Mouse (Mus musculus): ENCODE data around the gene 1700025B11Rik. TPM values are rescaled to one million over a fixed set of nuclear protein-coding genes. Genes with fewer than 3 reads are reported as not detected.
"Not testable (repeated sequence)": the region's sequence is repeated elsewhere in the genome, so short reads cannot be mapped to it uniquely, and the experiment has no call there.

The 1700025B11Rik gene
- polyA plus RNA-seq, 1 experiment from 2014 or later, result not detected

DNA sequence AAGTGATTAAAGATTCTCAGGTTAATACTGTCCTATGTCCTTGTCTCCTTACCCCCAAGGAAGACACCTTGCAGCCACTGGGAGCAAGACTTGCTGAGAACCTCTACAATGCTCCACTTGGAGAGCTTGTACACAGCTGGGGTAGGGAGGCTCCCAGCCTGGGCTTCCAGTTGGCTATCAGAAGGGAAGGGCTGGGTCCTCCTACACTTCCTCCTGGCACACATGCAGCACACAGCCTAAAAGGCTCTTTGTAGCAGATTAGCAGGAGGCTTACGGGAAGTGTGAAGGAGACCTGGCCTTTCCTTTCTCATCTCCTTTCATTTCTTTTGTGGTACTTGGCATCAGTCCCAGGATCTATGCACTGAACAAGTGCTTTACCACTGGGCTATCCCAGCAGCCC lies 20.0 kb upstream of the 1700025B11Rik start:
- DNase-seq (ENCODE audit: low spot score) (no peak), ATAC-seq (ENCODE audit: insufficient read depth, low FRiP score, low TSS enrichment) (no peak)
- Histone ChIP-seq H3K9ac (ENCODE audit: low read length) (no peak overlapping the region), H3K36me3 (ENCODE audit: control insufficient read depth, insufficient read depth, low read length) (no peaks in the 10 kb centered on the region), H3K27ac (ENCODE audit: low read depth, low read length) (no peak overlapping the region), H3K27me3 (ENCODE audit: control insufficient read depth, insufficient read depth, low read length) (no peaks in the 10 kb centered on the region), H3K9me3 (ENCODE audit: control insufficient read depth, low read length) (no peaks in the 10 kb centered on the region), H3K4me2 (ENCODE audit: low read depth) (no peak overlapping the region), H3K4me1 (ENCODE audit: control insufficient read depth, insufficient read depth, low read length) (no peaks in the 10 kb centered on the region), H3K4me3 (ENCODE audit: low read depth, low read length) (no peak overlapping the region)
- WGBS, result 73% methylated on average over 1 of the region's 1 CpGs

DNA sequence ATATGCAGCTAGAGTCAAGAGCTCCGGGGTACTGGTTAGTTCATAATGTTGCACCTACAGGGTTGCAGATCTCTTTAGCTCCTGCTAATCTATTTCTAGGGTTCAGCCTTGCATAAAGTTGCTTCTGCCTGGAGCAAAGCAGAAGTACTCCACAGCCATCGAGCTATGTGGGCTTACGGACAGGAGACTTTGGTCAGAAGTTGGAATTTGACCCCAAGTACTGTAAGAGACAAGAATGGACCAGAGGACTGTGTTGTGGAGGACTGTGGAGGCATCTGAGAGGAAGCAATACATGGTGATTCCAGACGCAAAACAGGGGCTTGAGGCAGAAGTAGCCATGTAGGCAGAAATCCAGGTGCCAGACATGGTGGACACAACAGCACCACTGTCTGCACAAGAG lies 17.6 kb upstream of the 1700025B11Rik start:
- H3K4me1 ChIP-seq (ENCODE audit: control insufficient read depth, insufficient read depth, low read length), result no peaks in the 10 kb centered on the region
- ATAC-seq (ENCODE audit: insufficient read depth, low FRiP score, low TSS enrichment) (no peak), DNase-seq (ENCODE audit: low spot score) (no peak)
- H3K9ac ChIP-seq (ENCODE audit: low read length), result no peak overlapping the region
- no peak overlapping the region for H3K4me3 ChIP-seq (ENCODE audit: low read depth, low read length)
- WGBS, result 89% methylated on average over 4 of the region's 4 CpGs
- no peaks in the 10 kb centered on the region for H3K36me3 ChIP-seq (ENCODE audit: control insufficient read depth, insufficient read depth, low read length)
- no peak overlapping the region for H3K4me2 ChIP-seq (ENCODE audit: low read depth)
- no peaks in the 10 kb centered on the region for H3K27me3 ChIP-seq (ENCODE audit: control insufficient read depth, insufficient read depth, low read length)
- no peak overlapping the region for H3K27ac ChIP-seq (ENCODE audit: low read depth, low read length)
- no peaks in the 10 kb centered on the region for H3K9me3 ChIP-seq (ENCODE audit: control insufficient read depth, low read length)

DNA sequence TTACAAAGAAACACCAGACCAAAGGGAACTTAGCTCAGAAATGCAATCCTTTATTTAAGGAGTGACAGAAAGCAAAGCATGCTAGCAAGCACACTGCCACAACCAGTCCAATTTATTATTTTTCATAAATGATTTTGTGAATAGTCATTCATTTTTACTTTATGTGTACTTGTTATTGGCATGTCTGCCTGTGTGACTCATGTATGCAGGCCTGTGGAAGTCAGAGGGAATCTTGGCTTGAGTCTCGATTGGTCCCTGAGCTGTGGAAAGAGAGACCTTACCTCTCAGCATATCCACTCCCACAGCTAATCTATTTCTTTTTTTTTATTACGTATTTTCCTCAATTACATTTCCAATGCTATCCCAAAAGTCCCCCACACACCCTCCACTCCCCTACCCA lies 17.1 kb upstream of the 1700025B11Rik start:
- Histone ChIP-seq H3K27me3 (ENCODE audit: control insufficient read depth, insufficient read depth, low read length) (no peaks in the 10 kb centered on the region), H3K9ac (ENCODE audit: low read length) (no peak overlapping the region), H3K4me3 (ENCODE audit: low read depth, low read length) (no peak overlapping the region), H3K36me3 (ENCODE audit: control insufficient read depth, insufficient read depth, low read length) (no peaks in the 10 kb centered on the region), H3K4me2 (ENCODE audit: low read depth) (no peak overlapping the region), H3K27ac (ENCODE audit: low read depth, low read length) (no peak overlapping the region), H3K4me1 (ENCODE audit: control insufficient read depth, insufficient read depth, low read length) (no peaks in the 10 kb centered on the region), H3K9me3 (ENCODE audit: control insufficient read depth, low read length) (no peaks in the 10 kb centered on the region)
- no peak for ATAC-seq (ENCODE audit: insufficient read depth, low FRiP score, low TSS enrichment)
- DNase-seq (ENCODE audit: low spot score), result no peak
- 91% methylated on average over 2 of the region's 2 CpGs for WGBS

DNA sequence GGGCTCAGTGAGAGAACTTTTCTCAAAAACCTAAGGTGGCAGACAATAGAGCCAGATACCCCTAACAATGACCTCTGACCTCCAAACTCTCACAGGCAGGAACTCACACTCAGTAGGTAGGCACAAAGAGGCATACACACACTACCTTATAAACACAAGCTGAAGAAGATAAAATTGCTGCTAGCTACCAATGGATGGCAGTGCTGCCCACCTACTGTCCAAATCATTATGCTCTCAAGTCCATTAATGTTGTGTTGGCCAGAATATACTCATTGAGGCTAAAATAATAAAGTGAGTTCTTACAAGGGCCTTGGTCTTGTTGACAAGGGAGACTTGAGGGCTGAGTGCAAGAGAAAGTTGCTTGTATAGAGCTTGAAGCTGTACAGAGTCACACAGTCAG lies 1.5 kb upstream of the 1700025B11Rik start:
- H3K9ac ChIP-seq (ENCODE audit: low read length), result no peak overlapping the region
- H3K36me3 ChIP-seq (ENCODE audit: control insufficient read depth, insufficient read depth, low read length), result no peaks in the 10 kb centered on the region
- no peak overlapping the region for H3K4me2 ChIP-seq (ENCODE audit: low read depth)
- H3K27ac ChIP-seq (ENCODE audit: low read depth, low read length), result no peak overlapping the region
- no peak for DNase-seq (ENCODE audit: low spot score)
- H3K27me3 ChIP-seq (ENCODE audit: control insufficient read depth, insufficient read depth, low read length), result no peaks in the 10 kb centered on the region
- ATAC-seq (ENCODE audit: insufficient read depth, low FRiP score, low TSS enrichment), result no peak
- no peak overlapping the region for H3K4me3 ChIP-seq (ENCODE audit: low read depth, low read length)
- H3K4me1 ChIP-seq (ENCODE audit: control insufficient read depth, insufficient read depth, low read length), result no peaks in the 10 kb centered on the region
- no peaks in the 10 kb centered on the region for H3K9me3 ChIP-seq (ENCODE audit: control insufficient read depth, low read length)

DNA sequence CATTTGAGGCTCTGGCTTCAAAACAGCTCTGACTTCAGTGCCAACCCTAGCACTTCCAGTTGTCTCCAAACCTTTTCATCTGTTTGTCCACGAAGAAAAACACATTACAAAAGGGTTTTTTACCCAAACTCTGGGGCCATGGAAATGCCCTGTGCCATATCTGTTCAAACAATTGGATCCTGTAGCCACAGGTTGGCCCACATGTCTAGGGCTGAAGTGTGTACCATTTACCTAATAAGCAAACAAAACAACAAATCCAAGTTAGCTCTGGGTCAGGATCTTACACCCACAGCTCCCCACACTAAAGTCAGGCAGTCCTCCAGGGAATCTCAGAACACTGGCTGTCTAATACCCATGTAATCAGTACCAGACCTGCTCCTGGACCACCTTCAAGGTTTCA lies 22.5 kb downstream of the 1700025B11Rik start:
- H3K27ac ChIP-seq (ENCODE audit: low read depth, low read length); H3K4me2 ChIP-seq (ENCODE audit: low read depth); H3K4me1 ChIP-seq (ENCODE audit: control insufficient read depth, insufficient read depth, low read length); ATAC-seq (ENCODE audit: insufficient read depth, low FRiP score, low TSS enrichment); H3K36me3 ChIP-seq (ENCODE audit: control insufficient read depth, insufficient read depth, low read length); H3K9me3 ChIP-seq (ENCODE audit: control insufficient read depth, low read length); H3K9ac ChIP-seq (ENCODE audit: low read length); H3K27me3 ChIP-seq (ENCODE audit: control insufficient read depth, insufficient read depth, low read length); DNase-seq (ENCODE audit: low spot score); H3K4me3 ChIP-seq (ENCODE audit: low read depth, low read length): not testable (repeated sequence)
- 41% methylated on average over 1 of the region's 1 CpGs for WGBS

DNA sequence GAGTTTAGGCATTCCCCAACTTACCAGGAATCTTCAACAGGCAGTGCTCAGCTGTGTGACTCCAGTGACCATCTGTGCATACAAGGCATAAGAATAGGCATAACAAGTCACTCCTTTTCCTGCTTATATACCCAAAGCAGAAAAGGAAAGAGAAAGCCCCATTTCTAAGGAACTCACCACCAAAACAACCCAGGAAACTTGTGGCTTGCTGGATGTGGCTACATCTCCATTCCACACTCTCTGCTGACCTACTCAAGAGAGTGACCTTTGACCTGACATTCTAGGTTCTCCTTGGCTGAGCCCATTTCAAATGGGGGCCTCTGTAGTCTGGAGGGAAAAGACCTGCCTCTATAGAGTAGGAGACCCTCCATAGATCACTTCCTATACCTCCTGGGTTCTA lies 28.5 kb downstream of the 1700025B11Rik start, which contains the start of gene Apol7c:
Gene Apol7c, minus strand, starts transcription at position 101 of the 400 bp plus-strand sequence.
- ATAC-seq (ENCODE audit: insufficient read depth, low FRiP score, low TSS enrichment) (no peak), DNase-seq (ENCODE audit: low spot score) (no peak)
- no peak within 1 kb of the TSS for H3K4me3 ChIP-seq (ENCODE audit: low read depth, low read length)
- H3K36me3 ChIP-seq (ENCODE audit: control insufficient read depth, insufficient read depth, low read length), result no peaks in the 10 kb centered on the region
- H3K9me3 ChIP-seq (ENCODE audit: control insufficient read depth, low read length), result no peaks in the 10 kb centered on the region
- no peak within 1 kb of the TSS for H3K27ac ChIP-seq (ENCODE audit: low read depth, low read length)
- H3K4me1 ChIP-seq (ENCODE audit: control insufficient read depth, insufficient read depth, low read length), result no peaks in the 10 kb centered on the region
- no peaks in the 10 kb centered on the region for H3K27me3 ChIP-seq (ENCODE audit: control insufficient read depth, insufficient read depth, low read length)
- no peak within 1 kb of the TSS for H3K4me2 ChIP-seq (ENCODE audit: low read depth)
- no peak within 1 kb of the TSS for H3K9ac ChIP-seq (ENCODE audit: low read length)

DNA sequence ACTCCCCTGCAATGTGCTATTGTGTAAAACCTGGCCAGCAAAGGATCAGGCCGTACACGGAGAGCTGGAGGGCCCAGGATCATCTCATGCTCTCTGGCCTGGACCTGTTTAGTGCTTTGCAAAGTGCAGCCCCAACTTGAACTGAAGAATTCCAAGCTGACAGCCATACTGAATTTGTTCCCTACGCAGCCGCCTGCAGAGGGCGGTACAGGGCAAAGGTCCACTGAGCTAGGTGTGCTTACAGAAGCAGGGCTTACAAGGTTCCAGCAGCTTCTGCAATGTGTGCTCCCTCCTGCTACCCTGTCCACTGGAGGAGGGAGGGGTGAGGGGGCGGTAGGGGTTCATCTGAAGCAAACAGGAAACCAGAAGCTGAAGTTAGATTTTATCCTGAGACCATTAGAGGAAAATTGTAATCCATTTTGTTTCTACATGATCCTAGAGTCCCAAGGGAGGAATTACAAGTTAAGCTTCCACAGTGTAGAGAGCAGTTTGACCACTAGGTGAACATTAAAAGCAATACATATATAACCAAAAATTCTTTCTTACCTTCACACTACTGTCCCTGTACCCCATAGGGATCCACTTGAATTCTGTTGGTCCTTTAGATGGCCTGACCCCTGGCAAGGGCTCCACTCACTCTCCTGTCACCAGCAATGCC lies 38.4 kb downstream of the 1700025B11Rik start:
- H3K36me3 ChIP-seq (ENCODE audit: control insufficient read depth, insufficient read depth, low read length); H3K4me1 ChIP-seq (ENCODE audit: control insufficient read depth, insufficient read depth, low read length); H3K4me3 ChIP-seq (ENCODE audit: low read depth, low read length); H3K27me3 ChIP-seq (ENCODE audit: control insufficient read depth, insufficient read depth, low read length); H3K4me2 ChIP-seq (ENCODE audit: low read depth); H3K9ac ChIP-seq (ENCODE audit: low read length); H3K27ac ChIP-seq (ENCODE audit: low read depth, low read length); ATAC-seq (ENCODE audit: insufficient read depth, low FRiP score, low TSS enrichment); H3K9me3 ChIP-seq (ENCODE audit: control insufficient read depth, low read length): not testable (repeated sequence)
- 20% methylated on average over 6 of the region's 6 CpGs for WGBS
- DNase-seq (ENCODE audit: low spot score), result peak; percentile 64

DNA sequence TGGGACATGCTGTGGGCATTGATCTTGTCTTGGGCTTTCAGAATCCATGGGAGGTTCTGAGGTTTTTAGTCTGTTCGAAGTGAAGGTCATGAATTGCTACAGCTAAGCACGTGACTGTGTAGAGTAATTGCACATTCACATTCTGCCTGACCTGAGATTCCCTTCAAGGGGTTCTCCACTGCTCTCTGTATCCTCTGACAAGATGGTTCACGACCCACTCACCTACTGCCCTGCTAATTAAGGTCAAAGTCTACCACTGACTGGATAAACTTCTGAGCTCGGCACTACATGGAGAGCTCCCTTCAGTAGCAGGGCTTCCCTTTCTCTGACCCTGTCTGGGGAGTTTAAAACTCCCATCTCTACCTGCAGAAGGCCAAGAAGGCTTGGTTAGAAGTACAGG lies 41.1 kb downstream of the 1700025B11Rik start:
- not testable (repeated sequence) for H3K4me3 ChIP-seq (ENCODE audit: low read depth, low read length); H3K27ac ChIP-seq (ENCODE audit: low read depth, low read length); H3K9ac ChIP-seq (ENCODE audit: low read length); H3K4me2 ChIP-seq (ENCODE audit: low read depth); H3K36me3 ChIP-seq (ENCODE audit: control insufficient read depth, insufficient read depth, low read length); H3K9me3 ChIP-seq (ENCODE audit: control insufficient read depth, low read length); H3K27me3 ChIP-seq (ENCODE audit: control insufficient read depth, insufficient read depth, low read length); H3K4me1 ChIP-seq (ENCODE audit: control insufficient read depth, insufficient read depth, low read length); DNase-seq (ENCODE audit: low spot score); ATAC-seq (ENCODE audit: insufficient read depth, low FRiP score, low TSS enrichment)
- WGBS, result 69% methylated on average over 4 of the region's 4 CpGs

Measured in neural tube, embryonic 11.5 days (tissue).